Mouse (Mus musculus): ENCODE data around the gene Babam2. TPM values are rescaled to one million over a fixed set of nuclear protein-coding genes. Genes with fewer than 3 reads are reported as not detected.

Gene Babam2
- total and polyA plus RNA-seq, 2 experiments from 2014 or later, result 30.9 to 58.9 TPM

- DNase-seq (ENCODE audit: low spot score) (no peak), ATAC-seq (ENCODE audit: low FRiP score) (no peak)
- no peak overlapping the region for H3K4me3 ChIP-seq (ENCODE audit: low read depth, low read length)
- H3K4me1 ChIP-seq (ENCODE audit: insufficient read depth, low read length), result no peaks in the 10 kb centered on the region
- 75% methylated on average over 4 of the region's 4 CpGs for WGBS
- H3K9ac ChIP-seq (replicated peaks; ENCODE audit: low read length, poor library complexity, severe bottlenecking), result no peak overlapping the region
- H3K9me3 ChIP-seq (ENCODE audit: low read length), result no peaks in the 10 kb centered on the region
- H3K27ac ChIP-seq (ENCODE audit: low read depth, low read length), result no peak overlapping the region
- no peaks in the 10 kb centered on the region for H3K27me3 ChIP-seq (ENCODE audit: insufficient read depth, low read length)
- no peak overlapping the region for H3K4me2 ChIP-seq (ENCODE audit: low read depth, low read length, poor library complexity, severe bottlenecking)
- TF ChIP-seq CTCF (IDR thresholded peaks at IDR 0.05), result no peak
- no peaks in the 10 kb centered on the region for H3K36me3 ChIP-seq (ENCODE audit: insufficient read depth, low read length)
These were observed 335.7 kb downstream of the Babam2 start for GRCm38 (mm10) chr5:32033185-32033584.

- no peaks in the 10 kb centered on the region for H3K27me3 ChIP-seq (ENCODE audit: insufficient read depth, low read length)
- no peaks in the 10 kb centered on the region for H3K36me3 ChIP-seq (ENCODE audit: insufficient read depth, low read length)
- H3K4me1 ChIP-seq (ENCODE audit: insufficient read depth, low read length), result no peaks in the 10 kb centered on the region
- no peak for TF ChIP-seq CTCF (IDR thresholded peaks at IDR 0.05)
- DNase-seq (ENCODE audit: low spot score), result no peak
- H3K9me3 ChIP-seq (ENCODE audit: low read length), result no peaks in the 10 kb centered on the region
- no peak overlapping the region for H3K27ac ChIP-seq (ENCODE audit: low read depth, low read length)
- no peak overlapping the region for H3K9ac ChIP-seq (replicated peaks; ENCODE audit: low read length, poor library complexity, severe bottlenecking)
- H3K4me2 ChIP-seq (ENCODE audit: low read depth, low read length, poor library complexity, severe bottlenecking), result no peak overlapping the region
- no peak overlapping the region for H3K4me3 ChIP-seq (ENCODE audit: low read depth, low read length)
- ATAC-seq (ENCODE audit: low FRiP score), result no peak
These were observed 336.1 kb downstream of the Babam2 start for GRCm38 (mm10) chr5:32033621-32034020.

GRCm38 (mm10) chr5:32034475-32035054 is 337.1 kb downstream of the Babam2 start:
- Histone ChIP-seq H3K4me1 (ENCODE audit: insufficient read depth, low read length) (no peaks in the 10 kb centered on the region), H3K36me3 (ENCODE audit: insufficient read depth, low read length) (no peaks in the 10 kb centered on the region), H3K27me3 (ENCODE audit: insufficient read depth, low read length) (no peaks in the 10 kb centered on the region), H3K9me3 (ENCODE audit: low read length) (no peaks in the 10 kb centered on the region), H3K4me3 (ENCODE audit: low read depth, low read length) (no peak overlapping the region), H3K27ac (ENCODE audit: low read depth, low read length) (no peak overlapping the region), H3K4me2 (ENCODE audit: low read depth, low read length, poor library complexity, severe bottlenecking) (no peak overlapping the region), H3K9ac (replicated peaks; ENCODE audit: low read length, poor library complexity, severe bottlenecking) (no peak overlapping the region)
- 89% methylated on average over 8 of the region's 8 CpGs for WGBS
- TF ChIP-seq CTCF (IDR thresholded peaks at IDR 0.05), result no peak
- DNase-seq (ENCODE audit: low spot score) (no peak), ATAC-seq (ENCODE audit: low FRiP score) (no peak)

- Histone ChIP-seq H3K27me3 (ENCODE audit: insufficient read depth, low read length) (no peaks in the 10 kb centered on the region), H3K9ac (replicated peaks; ENCODE audit: low read length, poor library complexity, severe bottlenecking) (no peak overlapping the region), H3K27ac (ENCODE audit: low read depth, low read length) (no peak overlapping the region), H3K4me3 (ENCODE audit: low read depth, low read length) (no peak overlapping the region), H3K4me2 (ENCODE audit: low read depth, low read length, poor library complexity, severe bottlenecking) (no peak overlapping the region), H3K9me3 (ENCODE audit: low read length) (no peaks in the 10 kb centered on the region), H3K36me3 (ENCODE audit: insufficient read depth, low read length) (no peaks in the 10 kb centered on the region), H3K4me1 (ENCODE audit: insufficient read depth, low read length) (no peaks in the 10 kb centered on the region)
- WGBS, result 82% methylated on average over 7 of the region's 7 CpGs
- DNase-seq (ENCODE audit: low spot score), result no peak
- TF ChIP-seq CTCF (IDR thresholded peaks at IDR 0.05), result no peak
- ATAC-seq (ENCODE audit: low FRiP score), result no peak
These were observed 338.3 kb downstream of the Babam2 start for GRCm38 (mm10) chr5:32035721-32036320.

- no peak for TF ChIP-seq CTCF (IDR thresholded peaks at IDR 0.05)
- DNase-seq (ENCODE audit: low spot score), result peak; percentile 61
- Histone ChIP-seq H3K27me3 (ENCODE audit: insufficient read depth, low read length) (no peaks in the 10 kb centered on the region), H3K4me3 (ENCODE audit: low read depth, low read length) (no peak overlapping the region), H3K27ac (ENCODE audit: low read depth, low read length) (no peak overlapping the region), H3K4me1 (ENCODE audit: insufficient read depth, low read length) (no peaks in the 10 kb centered on the region), H3K9ac (replicated peaks; ENCODE audit: low read length, poor library complexity, severe bottlenecking) (no peak overlapping the region), H3K36me3 (ENCODE audit: insufficient read depth, low read length) (no peaks in the 10 kb centered on the region), H3K4me2 (ENCODE audit: low read depth, low read length, poor library complexity, severe bottlenecking) (no peak overlapping the region), H3K9me3 (ENCODE audit: low read length) (no peaks in the 10 kb centered on the region)
- WGBS, result 77% methylated on average over 2 of the region's 2 CpGs
- ATAC-seq (ENCODE audit: low FRiP score), result no peak
These were observed 339.4 kb downstream of the Babam2 start for GRCm38 (mm10) chr5:32036896-32037295.

GRCm38 (mm10) chr5:32037546-32037945 is 340.1 kb downstream of the Babam2 start:
- ATAC-seq (ENCODE audit: low FRiP score) (no peak), DNase-seq (ENCODE audit: low spot score) (no peak)
- no peaks in the 10 kb centered on the region for H3K36me3 ChIP-seq (ENCODE audit: insufficient read depth, low read length)
- no peak for TF ChIP-seq CTCF (IDR thresholded peaks at IDR 0.05)
- H3K4me2 ChIP-seq (ENCODE audit: low read depth, low read length, poor library complexity, severe bottlenecking), result no peak overlapping the region
- no peak overlapping the region for H3K9ac ChIP-seq (replicated peaks; ENCODE audit: low read length, poor library complexity, severe bottlenecking)
- WGBS, result 91% methylated on average over 4 of the region's 4 CpGs
- H3K4me3 ChIP-seq (ENCODE audit: low read depth, low read length), result no peak overlapping the region
- H3K9me3 ChIP-seq (ENCODE audit: low read length), result no peaks in the 10 kb centered on the region
- H3K27me3 ChIP-seq (ENCODE audit: insufficient read depth, low read length), result no peaks in the 10 kb centered on the region
- H3K27ac ChIP-seq (ENCODE audit: low read depth, low read length), result no peak overlapping the region
- H3K4me1 ChIP-seq (ENCODE audit: insufficient read depth, low read length), result no peaks in the 10 kb centered on the region
